Mouse (Mus musculus): ENCODE results near the gene Gm10142.
"Not testable (repeated sequence)": the region's sequence is repeated elsewhere in the genome, so short reads cannot be mapped to it uniquely, and the experiment has no call there.

Gm10142 gene

DNA sequence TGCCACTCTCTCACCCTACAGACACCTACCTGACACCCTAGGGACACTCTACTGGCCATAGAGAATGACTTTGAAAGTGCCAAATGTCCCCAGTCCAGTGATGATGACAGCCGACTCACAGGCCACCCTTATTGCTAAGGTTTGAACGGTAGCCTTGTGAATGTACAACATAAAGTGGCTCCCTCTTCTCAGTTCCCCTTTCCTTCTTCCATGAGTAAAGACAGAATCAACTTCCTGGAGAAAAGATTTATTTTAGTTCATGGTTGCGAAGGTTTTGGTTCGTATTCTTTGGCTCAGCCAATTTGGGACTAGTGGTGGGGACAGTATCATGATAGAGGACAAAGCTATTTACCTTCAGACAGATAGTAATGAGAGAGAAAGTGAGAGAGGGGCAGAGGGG lies 23.3 kb downstream of the Gm10142 start:
- no peak for DNase-seq (ENCODE audit: low spot score)

DNA sequence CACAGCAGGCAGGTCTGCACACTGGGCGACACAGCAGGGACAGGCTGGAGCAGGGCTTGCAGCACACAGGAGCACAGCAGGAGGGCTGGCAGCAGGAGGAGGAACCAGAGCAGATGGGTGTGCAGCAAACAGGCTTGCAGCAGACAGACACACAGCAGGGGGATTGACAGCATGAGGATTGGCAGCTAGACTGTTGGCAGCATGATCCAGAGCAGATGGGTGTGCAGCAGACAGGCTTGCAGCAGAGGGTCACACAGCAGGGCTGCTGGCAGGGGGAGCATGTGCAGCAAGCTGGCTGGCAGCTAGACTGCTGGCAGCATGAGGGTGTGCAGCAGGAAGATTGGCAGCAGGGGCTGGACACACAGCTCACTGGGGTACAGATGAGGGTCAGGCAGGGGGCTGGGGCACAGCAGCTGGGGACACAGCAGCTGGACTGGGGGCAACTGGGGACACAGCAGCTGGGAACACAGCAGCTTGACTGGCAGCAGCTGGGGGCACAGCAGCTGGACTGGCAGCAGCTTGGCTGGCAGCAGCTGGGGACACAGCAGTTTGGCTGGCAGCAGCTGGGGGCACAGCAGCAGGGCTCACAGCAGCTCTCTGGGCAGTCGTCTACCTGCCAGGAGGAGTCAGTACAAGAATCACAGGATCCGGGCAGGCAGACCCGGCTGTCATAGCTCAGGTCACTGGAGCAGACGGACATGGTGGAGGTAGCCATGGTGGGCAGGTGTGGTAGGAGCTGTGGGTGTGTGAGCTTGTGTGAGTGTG lies 26.5 kb downstream of the Gm10142 start, which contains the start of gene Gm18596:
TSS of gene Gm18596 (minus strand) at position 715 of the 765 bp plus-strand sequence.
- DNase-seq (ENCODE audit: low spot score), result not testable (repeated sequence)

DNA sequence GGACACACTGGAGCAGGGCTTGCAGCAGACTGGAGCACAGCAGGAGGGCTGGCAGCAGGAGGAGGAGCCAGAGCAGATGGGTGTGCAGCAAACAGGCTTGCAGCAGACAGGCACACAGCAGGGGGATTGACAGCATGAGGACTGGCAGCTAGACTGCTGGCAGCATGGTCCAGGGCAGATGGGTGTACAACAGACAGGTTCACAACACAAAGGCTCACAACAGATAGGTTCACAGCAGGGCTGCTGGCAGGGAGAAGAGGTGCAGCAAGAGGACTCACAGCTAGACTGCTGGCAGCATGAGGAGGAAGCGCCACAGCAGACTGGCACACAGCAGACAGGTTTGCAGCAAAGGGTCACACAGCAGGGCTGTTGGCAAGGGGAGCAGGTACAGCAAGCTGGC lies 35.1 kb downstream of the Gm10142 start:
- DNase-seq (ENCODE audit: low spot score), result not testable (repeated sequence)

- not testable (repeated sequence) for DNase-seq (ENCODE audit: low spot score)
Observed at GRCm38 (mm10) chr10:77751254-77751653, 35.6 kb downstream of the Gm10142 start, which contains the start of gene Gm9736. Gm9736 (minus strand) TSS chr10:77751354.

DNA sequence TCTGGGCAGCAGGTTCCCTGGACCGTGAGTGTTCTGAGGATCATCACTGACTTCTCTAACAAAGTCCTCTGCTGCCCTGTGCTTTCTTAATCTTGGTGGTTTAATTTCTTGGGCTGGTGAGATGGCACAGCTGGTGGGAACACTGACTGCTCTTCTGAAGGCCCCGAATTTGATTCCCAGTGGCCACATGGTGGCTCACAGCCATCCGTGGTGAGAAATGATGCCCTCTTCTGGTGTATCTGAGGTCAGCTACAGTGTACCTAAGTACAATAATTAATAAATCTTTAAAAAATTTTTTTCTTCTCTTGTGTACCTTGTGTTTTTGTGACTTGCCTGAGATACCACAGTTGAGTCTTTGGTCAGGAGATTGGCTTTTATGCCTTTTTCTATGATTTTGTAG lies 36.7 kb downstream of the Gm10142 start:
- DNase-seq (ENCODE audit: low spot score), result not testable (repeated sequence)

DNA sequence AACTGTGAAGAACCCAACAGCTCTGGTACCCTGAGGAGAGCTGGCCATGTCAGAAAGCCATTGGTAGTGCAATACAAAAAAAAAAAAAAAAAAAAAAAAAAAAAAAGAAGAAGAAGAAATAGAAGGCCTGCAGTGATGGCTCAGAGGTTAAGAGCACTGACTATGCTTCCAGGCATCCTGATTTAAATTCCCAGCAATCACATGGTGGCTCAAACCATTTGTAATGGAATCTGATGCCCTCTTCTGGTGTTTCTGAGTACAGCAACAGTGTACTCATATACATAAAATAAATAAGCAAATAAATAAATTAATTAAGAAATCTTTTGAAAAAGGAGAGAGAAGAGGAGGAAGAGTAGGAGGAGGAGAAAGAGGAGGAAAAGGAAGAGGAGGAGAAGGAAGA lies 37.8 kb downstream of the Gm10142 start:
- no peak for DNase-seq (ENCODE audit: low spot score)

DNA sequence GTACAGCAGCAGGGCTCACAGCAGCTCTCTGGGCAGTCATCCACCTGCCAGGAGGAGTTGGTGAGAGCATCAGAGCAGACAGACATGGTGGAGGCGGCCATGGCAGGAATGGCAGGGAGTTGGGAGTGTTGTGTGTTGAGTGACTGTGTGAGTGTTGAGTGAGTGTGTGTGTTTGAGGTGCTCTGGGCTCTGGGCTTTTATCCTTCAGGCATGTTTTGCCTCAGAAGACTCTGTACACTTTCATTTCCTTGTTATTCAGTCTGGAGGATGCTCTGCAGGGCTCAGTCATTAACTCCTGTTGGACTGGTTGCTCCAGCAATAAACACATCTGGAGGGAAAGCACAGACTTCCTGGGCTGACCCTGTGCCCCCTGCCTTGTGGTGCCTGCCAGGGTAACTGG lies 44.0 kb downstream of the Gm10142 start, which contains the start of gene Gm3233:
TSS of gene Gm3233 (minus strand) at position 101 of the 400 bp plus-strand sequence.
- DNase-seq (ENCODE audit: low spot score), result not testable (repeated sequence)
